Mouse (Mus musculus) cerebellum, adult 9-10 months (tissue): ENCODE measurements around the gene Ryr3.

Source experiments
- DNase-seq: peaks from one replicate; pipeline ENCODE4 v3.0.0; 2022

Gene Ryr3

GRCm38 (mm10) chr2:112632536-112632935 is 584.4 kb downstream of the Ryr3 start:
- DNase-seq = no peak

GRCm38 (mm10) chr2:112630669-112631068 is 586.2 kb downstream of the Ryr3 start:
- DNase-seq = no peak

GRCm38 (mm10) chr2:112625156-112625555 is 591.7 kb downstream of the Ryr3 start:
- no peak for DNase-seq

- no peak for DNase-seq
These were observed 599.7 kb downstream of the Ryr3 start for GRCm38 (mm10) chr2:112617206-112617605.

- no peak for DNase-seq
These were observed 602.5 kb downstream of the Ryr3 start for GRCm38 (mm10) chr2:112614375-112614774.

GRCm38 (mm10) chr2:112612628-112613027 is 604.3 kb downstream of the Ryr3 start:
- DNase-seq = no peak

- no peak for DNase-seq
These were observed 610.4 kb downstream of the Ryr3 start for GRCm38 (mm10) chr2:112606536-112606935.

GRCm38 (mm10) chr2:112602487-112602886 is 614.4 kb downstream of the Ryr3 start:
- DNase-seq = no peak

GRCm38 (mm10) chr2:112600222-112600621 is 616.7 kb downstream of the Ryr3 start:
- DNase-seq = no peak

- no peak for DNase-seq
These were observed 619.8 kb downstream of the Ryr3 start for GRCm38 (mm10) chr2:112597064-112597463.

- no peak for DNase-seq
These were observed 620.5 kb downstream of the Ryr3 start for GRCm38 (mm10) chr2:112596415-112596814.

- DNase-seq = no peak
These were observed 621.1 kb downstream of the Ryr3 start for GRCm38 (mm10) chr2:112595807-112596206.

GRCm38 (mm10) chr2:112593781-112594180 is 623.1 kb downstream of the Ryr3 start:
- no peak for DNase-seq

- DNase-seq = no peak
These were observed 623.6 kb downstream of the Ryr3 start for GRCm38 (mm10) chr2:112593322-112593721.

- DNase-seq = peak; percentile 87
These were observed 625.4 kb downstream of the Ryr3 start for GRCm38 (mm10) chr2:112591451-112591871.

GRCm38 (mm10) chr2:112590985-112591384 is 625.9 kb downstream of the Ryr3 start:
- DNase-seq = no peak
